Mouse (Mus musculus) ES-Bruce4 (cell line): ENCODE data around the gene Shb. TPM values are rescaled to one million over a fixed set of nuclear protein-coding genes. Genes with fewer than 3 reads are reported as not detected.

Source experiments
- H3K27ac ChIP-seq: 2 replicates; pipeline ENCODE4 v1.5.1; 2012; ENCODE audit warnings: low read length, inconsistent platforms; ENCODE audit not compliant: insufficient read depth
- H3K27me3 ChIP-seq: 2 replicates; pipeline ENCODE4 v1.6.1; 2012; ENCODE audit warnings: mild to moderate bottlenecking, low read length, inconsistent platforms; ENCODE audit not compliant: control insufficient read depth, poor library complexity, insufficient read depth, severe bottlenecking
- H3K36me3 ChIP-seq: 2 replicates; pipeline ENCODE4 v1.6.1; 2012; ENCODE audit warnings: inconsistent platforms, mild to moderate bottlenecking, low read length, moderate library complexity; ENCODE audit not compliant: control insufficient read depth, poor library complexity, insufficient read depth, severe bottlenecking
- H3K4me1 ChIP-seq: one replicate; pipeline ENCODE4 v1.8.1; 2011; ENCODE audit warnings: low read length; ENCODE audit not compliant: control insufficient read depth, insufficient read depth
- H3K4me3 ChIP-seq: 2 replicates; pipeline ENCODE4 v1.5.1; 2011; ENCODE audit warnings: low read depth, mild to moderate bottlenecking, low read length
- H3K9ac ChIP-seq: 2 replicates; pipeline ENCODE4 v1.6.1; 2012; ENCODE audit warnings: low read depth, mild to moderate bottlenecking, inconsistent platforms; ENCODE audit not compliant: poor library complexity, severe bottlenecking
- H3K9me3 ChIP-seq: replicated peaks from 2 replicates; pipeline ENCODE4 v1.6.1; 2012; ENCODE audit warnings: mild to moderate bottlenecking, low read length, inconsistent platforms; ENCODE audit not compliant: control insufficient read depth, poor library complexity, insufficient read depth, severe bottlenecking
- CTCF ChIP-seq: IDR thresholded peaks from one replicate; pipeline ENCODE4 v1.8.1; 2011; ENCODE audit warnings: low read depth, low read length
- EP300 ChIP-seq: IDR thresholded peaks from 2 replicates; pipeline ENCODE4 v1.6.1; 2011; ENCODE audit warnings: low read depth, low read length; ENCODE audit not compliant: insufficient read depth
- POLR2A ChIP-seq: IDR thresholded peaks from one replicate; pipeline ENCODE4 v1.8.1; 2011; ENCODE audit warnings: low read length; ENCODE audit not compliant: insufficient read depth
- polyA plus RNA-seq: library from polyadenylated mRNA; stranded (reverse); fragments of >200 nt; gene quantifications from 2 replicates; pipeline ENCODE4 v1.2.4, GENCODE M21; 2011; ENCODE audit warnings: low read depth; ENCODE audit not compliant: missing spikeins, insufficient read depth, insufficient read length

The Shb gene
- polyA plus RNA-seq, 1 experiment: 27.4 TPM

- H3K9me3 ChIP-seq: no peaks in the 10 kb centered on the region
- no peak for TF ChIP-seq EP300
- no peak for TF ChIP-seq CTCF
- TF ChIP-seq POLR2A: no peak
- no peaks in the 10 kb centered on the region; the same call in 1 of the 2 replicates for H3K36me3 ChIP-seq
- no peaks in the 10 kb centered on the region for H3K27me3 ChIP-seq
- H3K4me1 ChIP-seq: peaks cover 7% of the 10 kb centered on the region
- H3K9ac ChIP-seq: no peak overlapping the region
- no peak overlapping the region for H3K27ac ChIP-seq
- no peak overlapping the region for H3K4me3 ChIP-seq
Observed at GRCm38 (mm10) chr4:45520375-45520774, 11.9 kb downstream of the Shb start.

GRCm38 (mm10) chr4:45517399-45517798 is 14.9 kb downstream of the Shb start:
- no peaks in the 10 kb centered on the region for H3K9me3 ChIP-seq
- H3K27ac ChIP-seq: no peak overlapping the region
- no peak overlapping the region for H3K4me3 ChIP-seq
- no peak overlapping the region for H3K9ac ChIP-seq
- H3K36me3 ChIP-seq: no peaks in the 10 kb centered on the region
- H3K27me3 ChIP-seq: no peaks in the 10 kb centered on the region
- no peak for TF ChIP-seq CTCF
- no peak for TF ChIP-seq POLR2A
- TF ChIP-seq EP300: no peak
- H3K4me1 ChIP-seq: peaks cover 10% of the 10 kb centered on the region

- no peaks in the 10 kb centered on the region for H3K36me3 ChIP-seq
- no peak for TF ChIP-seq POLR2A
- TF ChIP-seq CTCF: no peak
- no peak for TF ChIP-seq EP300
- no peaks in the 10 kb centered on the region for H3K9me3 ChIP-seq
- no peak overlapping the region for H3K4me3 ChIP-seq
- no peaks in the 10 kb centered on the region for H3K27me3 ChIP-seq
- H3K4me1 ChIP-seq: peaks cover 12% of the 10 kb centered on the region
- no peak overlapping the region for H3K9ac ChIP-seq
- no peak overlapping the region for H3K27ac ChIP-seq
Observed at GRCm38 (mm10) chr4:45515894-45516293, 16.4 kb downstream of the Shb start.

- no peak overlapping the region for H3K4me3 ChIP-seq
- H3K36me3 ChIP-seq: no peaks in the 10 kb centered on the region
- H3K4me1 ChIP-seq: peaks cover 8% of the 10 kb centered on the region
- no peak overlapping the region for H3K27ac ChIP-seq
- no peaks in the 10 kb centered on the region for H3K9me3 ChIP-seq
- no peak for TF ChIP-seq POLR2A
- TF ChIP-seq CTCF: no peak
- TF ChIP-seq EP300: no peak
- H3K9ac ChIP-seq: no peak overlapping the region
- no peaks in the 10 kb centered on the region for H3K27me3 ChIP-seq
Observed at GRCm38 (mm10) chr4:45514406-45514805, 17.9 kb downstream of the Shb start.

- H3K9me3 ChIP-seq: no peaks in the 10 kb centered on the region
- peaks cover 8% of the 10 kb centered on the region for H3K4me1 ChIP-seq
- no peak overlapping the region for H3K4me3 ChIP-seq
- H3K27ac ChIP-seq: peak overlapping the region; percentile 22
- no peaks in the 10 kb centered on the region for H3K27me3 ChIP-seq
- H3K9ac ChIP-seq: no peak overlapping the region
- H3K36me3 ChIP-seq: no peaks in the 10 kb centered on the region
- peak; percentile 82 for TF ChIP-seq EP300
- TF ChIP-seq CTCF: no peak
- no peak for TF ChIP-seq POLR2A
Observed at GRCm38 (mm10) chr4:45513791-45514293, 18.4 kb downstream of the Shb start.

GRCm38 (mm10) chr4:45513340-45513739 is 18.9 kb downstream of the Shb start:
- no peak overlapping the region for H3K9ac ChIP-seq
- peak overlapping the region; percentile 22 for H3K27ac ChIP-seq
- H3K27me3 ChIP-seq: no peaks in the 10 kb centered on the region
- peaks cover 8% of the 10 kb centered on the region for H3K4me1 ChIP-seq
- TF ChIP-seq POLR2A (no peak), EP300 (no peak), CTCF (no peak)
- H3K9me3 ChIP-seq: no peaks in the 10 kb centered on the region
- no peaks in the 10 kb centered on the region for H3K36me3 ChIP-seq
- no peak overlapping the region for H3K4me3 ChIP-seq
